Mouse (Mus musculus): ENCODE measurements around the gene Dtd1.

Dtd1 gene

GRCm38 (mm10) chr2:144768375-144769117 lies 168.8 kb downstream of the Dtd1 start:
- DNase-seq (ENCODE audit: low read depth, low spot score) = no peak

- no peak for DNase-seq (ENCODE audit: low read depth, low spot score)
These were observed 169.4 kb downstream of the Dtd1 start for GRCm38 (mm10) chr2:144769118-144769496.

GRCm38 (mm10) chr2:144769556-144769955 lies 169.9 kb downstream of the Dtd1 start:
- no peak for DNase-seq (ENCODE audit: low read depth, low spot score)

GRCm38 (mm10) chr2:144770452-144770941 lies 170.8 kb downstream of the Dtd1 start:
- no peak for DNase-seq (ENCODE audit: low read depth, low spot score)

- no peak for DNase-seq (ENCODE audit: low read depth, low spot score)
These were observed 172.1 kb downstream of the Dtd1 start for GRCm38 (mm10) chr2:144771841-144772240.

- no peak for DNase-seq (ENCODE audit: low read depth, low spot score)
These were observed 175.0 kb downstream of the Dtd1 start for GRCm38 (mm10) chr2:144774636-144775160.

- no peak for DNase-seq (ENCODE audit: low read depth, low spot score)
These were observed 175.9 kb downstream of the Dtd1 start for GRCm38 (mm10) chr2:144775626-144776025.

GRCm38 (mm10) chr2:144779263-144779662 lies 179.6 kb downstream of the Dtd1 start:
- no peak for DNase-seq (ENCODE audit: low read depth, low spot score)

GRCm38 (mm10) chr2:144780731-144781130 lies 181.0 kb downstream of the Dtd1 start:
- DNase-seq (ENCODE audit: low read depth, low spot score) = no peak

GRCm38 (mm10) chr2:144781871-144782270 lies 182.2 kb downstream of the Dtd1 start:
- DNase-seq (ENCODE audit: low read depth, low spot score) = no peak

GRCm38 (mm10) chr2:144782481-144782880 lies 182.8 kb downstream of the Dtd1 start:
- no peak for DNase-seq (ENCODE audit: low read depth, low spot score)

GRCm38 (mm10) chr2:144783190-144783589 lies 183.5 kb downstream of the Dtd1 start:
- no peak for DNase-seq (ENCODE audit: low read depth, low spot score)

GRCm38 (mm10) chr2:144783831-144784230 lies 184.1 kb downstream of the Dtd1 start:
- DNase-seq (ENCODE audit: low read depth, low spot score) = no peak

GRCm38 (mm10) chr2:144791671-144792294 lies 192.1 kb downstream of the Dtd1 start:
- DNase-seq (ENCODE audit: low read depth, low spot score) = peak; percentile 62

- DNase-seq (ENCODE audit: low read depth, low spot score) = no peak
These were observed 197.8 kb downstream of the Dtd1 start for GRCm38 (mm10) chr2:144797515-144797914.

- DNase-seq (ENCODE audit: low read depth, low spot score) = no peak
These were observed 208.4 kb downstream of the Dtd1 start for GRCm38 (mm10) chr2:144807766-144808754.

Measured in telencephalon, adult 2 months (tissue).